Mouse (Mus musculus) kidney, adult 8-10 months (tissue): ENCODE measurements around the gene Lrsam1.

ENCODE experiments used
- DNase-seq, 2 experiments: peaks; one replicate each; pipeline ENCODE4 v3.0.0; 2022

Gene Lrsam1

GRCm38 (mm10) chr2:32894097-32894496 lies 67.3 kb downstream of the Lrsam1 start:
- no peak for DNase-seq

GRCm38 (mm10) chr2:32892490-32892889 lies 68.9 kb downstream of the Lrsam1 start:
- no peak for DNase-seq

GRCm38 (mm10) chr2:32891278-32891677 lies 70.1 kb downstream of the Lrsam1 start:
- DNase-seq, result no peak

GRCm38 (mm10) chr2:32890280-32890679 lies 71.1 kb downstream of the Lrsam1 start:
- DNase-seq, result no peak

GRCm38 (mm10) chr2:32888551-32888950 lies 72.9 kb downstream of the Lrsam1 start:
- no peak for DNase-seq

GRCm38 (mm10) chr2:32888029-32888428 lies 73.4 kb downstream of the Lrsam1 start:
- DNase-seq, result no peak

GRCm38 (mm10) chr2:32884745-32885144 lies 76.7 kb downstream of the Lrsam1 start:
- no peak for DNase-seq

- no peak for DNase-seq
Observed at GRCm38 (mm10) chr2:32882283-32883043, 79.0 kb downstream of the Lrsam1 start.

- peak; percentile 79 for DNase-seq
Observed at GRCm38 (mm10) chr2:32881723-32882122, 79.7 kb downstream of the Lrsam1 start.

GRCm38 (mm10) chr2:32881054-32881453 lies 80.4 kb downstream of the Lrsam1 start:
- no peak for DNase-seq

GRCm38 (mm10) chr2:32879593-32879992 lies 81.8 kb downstream of the Lrsam1 start:
- DNase-seq, result no peak

GRCm38 (mm10) chr2:32878396-32878795 lies 83.0 kb downstream of the Lrsam1 start:
- peak; percentile 50 to 70 for DNase-seq

GRCm38 (mm10) chr2:32877761-32878393 lies 83.5 kb downstream of the Lrsam1 start:
- no peak for DNase-seq

GRCm38 (mm10) chr2:32877303-32877702 lies 84.1 kb downstream of the Lrsam1 start:
- no peak for DNase-seq

- no peak for DNase-seq
Observed at GRCm38 (mm10) chr2:32876490-32877302, 84.7 kb downstream of the Lrsam1 start.

GRCm38 (mm10) chr2:32875675-32876489 lies 85.5 kb downstream of the Lrsam1 start, which contains the start of gene Fam129b:
Gene Fam129b, plus strand, starts transcription at chr2:32876114.
- DNase-seq, result peak; percentile 73 to 79
